Mouse (Mus musculus): ENCODE data around the gene Tmem132c.

Gene Tmem132c

GRCm38 (mm10) chr5:127423936-127424335 lies 182.3 kb downstream of the Tmem132c start:
- DNase-seq (ENCODE audit: low read depth), result no peak

- DNase-seq (ENCODE audit: low read depth), result no peak
Measured at GRCm38 (mm10) chr5:127429124-127429523, 187.5 kb downstream of the Tmem132c start.

- no peak for DNase-seq (ENCODE audit: low read depth)
Measured at GRCm38 (mm10) chr5:127431561-127431960, 190.0 kb downstream of the Tmem132c start.

GRCm38 (mm10) chr5:127436836-127437235 lies 195.2 kb downstream of the Tmem132c start:
- no peak for DNase-seq (ENCODE audit: low read depth)

- no peak for DNase-seq (ENCODE audit: low read depth)
Measured at GRCm38 (mm10) chr5:127438639-127439038, 197.0 kb downstream of the Tmem132c start.

- DNase-seq (ENCODE audit: low read depth), result no peak
Measured at GRCm38 (mm10) chr5:127441963-127442362, 200.4 kb downstream of the Tmem132c start.

- peak; percentile 30 for DNase-seq (ENCODE audit: low read depth)
Measured at GRCm38 (mm10) chr5:127453580-127453979, 212.0 kb downstream of the Tmem132c start.

- DNase-seq (ENCODE audit: low read depth), result no peak
Measured at GRCm38 (mm10) chr5:127454068-127454467, 212.5 kb downstream of the Tmem132c start.

- no peak for DNase-seq (ENCODE audit: low read depth)
Measured at GRCm38 (mm10) chr5:127456076-127456475, 214.5 kb downstream of the Tmem132c start.

GRCm38 (mm10) chr5:127468151-127468550 lies 226.5 kb downstream of the Tmem132c start:
- no peak for DNase-seq (ENCODE audit: low read depth)

- no peak for DNase-seq (ENCODE audit: low read depth)
Measured at GRCm38 (mm10) chr5:127470351-127470750, 228.7 kb downstream of the Tmem132c start.

- no peak for DNase-seq (ENCODE audit: low read depth)
Measured at GRCm38 (mm10) chr5:127471902-127472301, 230.3 kb downstream of the Tmem132c start.

GRCm38 (mm10) chr5:127473706-127474105 lies 232.1 kb downstream of the Tmem132c start:
- no peak for DNase-seq (ENCODE audit: low read depth)

- DNase-seq (ENCODE audit: low read depth), result no peak
Measured at GRCm38 (mm10) chr5:127474856-127475255, 233.2 kb downstream of the Tmem132c start.

- no peak for DNase-seq (ENCODE audit: low read depth)
Measured at GRCm38 (mm10) chr5:127477790-127478189, 236.2 kb downstream of the Tmem132c start.

GRCm38 (mm10) chr5:127478322-127478721 lies 236.7 kb downstream of the Tmem132c start:
- no peak for DNase-seq (ENCODE audit: low read depth)

- no peak for DNase-seq (ENCODE audit: low read depth)
Measured at GRCm38 (mm10) chr5:127480931-127481330, 239.3 kb downstream of the Tmem132c start.

- DNase-seq (ENCODE audit: low read depth), result peak; percentile 55
Measured at GRCm38 (mm10) chr5:127481416-127481815, 239.8 kb downstream of the Tmem132c start.

GRCm38 (mm10) chr5:127482342-127482741 lies 240.7 kb downstream of the Tmem132c start:
- no peak for DNase-seq (ENCODE audit: low read depth)

GRCm38 (mm10) chr5:127483955-127484659 lies 242.5 kb downstream of the Tmem132c start:
- DNase-seq (ENCODE audit: low read depth), result no peak

GRCm38 (mm10) chr5:127484813-127485486 lies 243.3 kb downstream of the Tmem132c start:
- DNase-seq (ENCODE audit: low read depth), result peak; percentile 77

GRCm38 (mm10) chr5:127487190-127487589 lies 245.6 kb downstream of the Tmem132c start:
- no peak for DNase-seq (ENCODE audit: low read depth)

GRCm38 (mm10) chr5:127488666-127489065 lies 247.1 kb downstream of the Tmem132c start:
- no peak for DNase-seq (ENCODE audit: low read depth)

GRCm38 (mm10) chr5:127491724-127492123 lies 250.1 kb downstream of the Tmem132c start:
- DNase-seq (ENCODE audit: low read depth), result peak; percentile 89

All from 416B (cell line).